Mouse (Mus musculus): ENCODE measurements around the gene Dock2. TPM values are rescaled to one million over a fixed set of nuclear protein-coding genes. Genes with fewer than 3 reads are reported as not detected.
A peak's percentile ranks its signal among the peaks of the same experiment; 100 is the strongest.

The Dock2 gene
- total RNA-seq, 1 experiment from 2014 or later: 4.3 TPM

GRCm38 (mm10) chr11:34421061-34421460 lies 362.6 kb downstream of the Dock2 start:
- no peak for DNase-seq

GRCm38 (mm10) chr11:34416619-34416979 lies 367.1 kb downstream of the Dock2 start:
- DNase-seq: no peak

GRCm38 (mm10) chr11:34415884-34416618 lies 367.6 kb downstream of the Dock2 start:
- DNase-seq: no peak

DNA sequence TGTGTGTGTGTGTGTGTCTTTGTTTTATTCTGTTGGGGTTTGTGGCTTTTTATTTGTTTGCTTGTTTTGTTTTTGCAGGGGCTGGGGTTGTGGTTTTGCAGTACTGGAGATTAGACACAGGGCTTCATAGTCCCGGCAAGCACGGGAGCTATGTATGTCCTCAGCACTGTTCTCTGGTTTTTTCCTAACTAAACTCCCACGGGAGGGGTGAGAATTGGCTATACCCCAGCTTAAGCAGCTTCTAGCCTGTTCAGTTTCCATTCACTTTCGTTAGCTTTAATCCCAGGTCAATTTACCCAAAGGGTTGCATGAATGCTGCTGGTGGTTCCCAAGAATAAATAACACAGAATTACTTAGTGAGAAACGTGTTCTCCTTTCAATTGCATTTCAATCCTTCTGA lies 376.8 kb downstream of the Dock2 start:
- DNase-seq: no peak

GRCm38 (mm10) chr11:34406309-34406708 lies 377.4 kb downstream of the Dock2 start:
- no peak for DNase-seq

- no peak for DNase-seq
These were observed 378.4 kb downstream of the Dock2 start for GRCm38 (mm10) chr11:34405311-34405710.

DNA sequence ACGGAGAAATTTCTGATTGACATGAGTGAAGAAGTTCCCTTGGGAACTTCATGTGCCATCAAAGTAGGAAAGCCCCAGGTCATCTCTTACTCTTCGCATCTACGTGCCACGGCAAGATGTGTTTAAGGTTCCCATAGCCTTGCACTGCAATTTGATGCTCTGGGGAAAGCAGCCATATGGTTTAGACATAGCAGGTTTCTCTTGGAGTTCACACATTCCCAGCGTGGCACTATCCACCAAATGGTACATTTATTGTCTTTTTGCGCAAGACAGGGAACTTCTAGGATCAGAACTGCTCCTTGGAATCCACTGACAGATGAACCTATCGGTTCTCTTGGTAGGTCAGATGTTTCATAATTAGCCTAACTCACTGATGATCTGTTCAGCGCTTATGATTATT lies 382.3 kb downstream of the Dock2 start:
- no peak for DNase-seq

- no peak for DNase-seq
These were observed 385.1 kb downstream of the Dock2 start for GRCm38 (mm10) chr11:34398555-34398954.

DNA sequence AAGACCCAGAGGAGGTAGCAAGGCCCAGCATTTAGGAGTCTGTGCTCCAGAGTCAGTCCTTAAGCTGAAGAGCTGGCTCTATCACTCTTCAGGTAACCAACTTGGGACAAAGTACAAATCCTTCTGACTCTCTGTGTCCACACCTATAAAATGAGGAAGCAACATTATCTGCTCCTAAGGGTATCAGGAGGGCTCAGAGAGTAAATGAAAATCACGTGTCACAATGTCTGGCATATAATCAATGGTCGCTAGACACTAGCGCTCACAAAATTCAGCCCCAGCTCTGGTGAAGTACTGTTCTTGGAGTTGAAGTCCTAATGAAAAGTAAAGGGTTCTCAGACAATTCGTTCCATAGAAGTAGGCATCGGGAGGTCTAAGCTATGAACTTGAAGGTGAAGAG lies 386.0 kb downstream of the Dock2 start:
- no peak for DNase-seq

GRCm38 (mm10) chr11:34395802-34396201 lies 387.9 kb downstream of the Dock2 start:
- no peak for DNase-seq

- DNase-seq: no peak
These were observed 391.6 kb downstream of the Dock2 start for GRCm38 (mm10) chr11:34392105-34392504.

GRCm38 (mm10) chr11:34389261-34390116 lies 394.2 kb downstream of the Dock2 start:
- DNase-seq: no peak

GRCm38 (mm10) chr11:34385001-34385688 lies 398.5 kb downstream of the Dock2 start:
- DNase-seq: no peak

- no peak for DNase-seq
These were observed 399.5 kb downstream of the Dock2 start for GRCm38 (mm10) chr11:34384178-34384577.

DNA sequence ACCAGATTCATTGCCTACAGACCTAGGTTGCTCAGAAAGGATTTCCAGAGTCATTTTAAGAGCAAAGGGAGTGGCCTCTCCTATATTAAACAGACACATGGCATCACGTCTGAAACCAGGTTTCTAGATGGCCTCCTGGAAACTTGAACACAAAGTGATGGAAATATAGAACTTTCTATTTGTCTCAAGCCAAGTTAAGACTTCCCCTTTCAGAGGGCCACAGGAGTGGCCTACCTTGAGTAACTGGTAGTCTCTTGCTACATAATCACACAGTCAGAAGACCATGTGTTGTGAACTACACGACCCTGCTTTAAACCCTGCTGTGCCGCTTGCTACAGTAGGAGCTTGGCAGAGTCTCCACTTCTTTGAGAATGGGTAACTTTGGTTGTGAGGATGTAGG lies 400.2 kb downstream of the Dock2 start:
- DNase-seq: no peak

GRCm38 (mm10) chr11:34377649-34378048 lies 406.0 kb downstream of the Dock2 start:
- no peak for DNase-seq

GRCm38 (mm10) chr11:34375557-34375956 lies 408.1 kb downstream of the Dock2 start:
- DNase-seq: no peak

GRCm38 (mm10) chr11:34372224-34372623 lies 411.5 kb downstream of the Dock2 start:
- DNase-seq: no peak

DNA sequence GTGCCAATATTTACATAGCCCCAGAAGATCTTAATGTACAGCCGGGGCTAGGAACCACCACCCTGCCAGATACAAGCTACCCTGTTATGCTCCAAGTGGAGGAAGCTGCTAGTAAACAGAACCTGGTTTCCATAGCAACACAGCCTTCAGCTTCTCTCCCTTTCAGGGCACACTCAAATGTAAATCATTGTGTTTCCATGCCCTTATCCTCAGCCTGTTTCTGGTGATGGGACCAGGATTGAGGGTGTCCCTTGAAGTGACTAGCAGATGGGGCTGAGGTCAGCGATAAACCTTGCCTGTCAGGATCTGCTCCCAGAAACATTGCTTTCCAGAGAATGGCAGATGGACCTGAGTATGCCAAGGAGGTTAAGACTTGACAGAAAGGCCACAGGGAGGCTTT lies 427.6 kb downstream of the Dock2 start:
- no peak for DNase-seq

DNA sequence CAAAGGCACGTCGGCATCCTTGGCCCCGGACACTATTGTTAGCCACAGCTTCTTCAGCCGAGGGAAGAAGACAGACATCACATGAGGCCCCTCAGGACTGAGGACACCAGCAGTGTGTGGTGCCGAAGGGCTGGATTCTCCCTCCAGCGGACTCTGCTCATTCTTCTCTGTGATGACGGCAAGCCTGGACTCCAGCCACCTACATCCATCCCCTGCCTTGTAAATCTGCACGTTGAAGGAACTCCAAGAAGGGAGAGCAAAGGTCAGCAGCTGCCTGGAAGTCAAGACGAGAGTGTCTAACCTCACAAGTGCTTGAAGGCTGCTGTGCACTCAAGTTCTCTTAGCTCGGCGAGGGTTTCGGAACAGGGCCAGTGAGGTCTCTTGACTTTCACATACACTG lies 428.3 kb downstream of the Dock2 start:
- DNase-seq: no peak

DNA sequence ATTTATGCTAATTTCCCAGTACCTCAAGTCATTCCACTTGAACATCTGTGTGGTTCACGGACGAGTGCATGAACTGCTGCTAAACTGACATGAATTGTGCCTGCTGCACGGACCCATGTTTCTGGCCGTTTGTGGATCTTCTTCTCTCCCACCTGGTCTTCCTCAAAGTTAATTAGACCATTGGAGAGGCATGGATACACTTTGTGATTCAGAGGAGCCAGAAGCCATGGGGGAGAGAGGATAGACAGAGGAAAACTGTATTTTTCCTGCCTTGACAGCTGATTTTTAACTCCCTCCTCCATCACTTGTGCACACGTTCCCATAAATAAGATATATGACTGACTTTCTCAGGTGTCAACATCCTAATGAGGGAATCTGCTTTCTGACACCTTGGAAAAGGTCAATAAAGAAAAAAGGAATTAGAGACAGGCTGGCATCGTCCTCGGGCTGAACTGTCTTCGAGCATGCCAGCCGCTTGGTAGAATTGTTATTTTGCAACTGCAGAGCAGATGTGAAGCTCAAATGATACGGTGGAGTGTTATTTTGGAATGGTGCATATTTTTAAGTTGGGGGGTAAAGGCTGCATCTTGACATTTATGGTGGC lies 434.1 kb downstream of the Dock2 start:
- no peak for DNase-seq

DNA sequence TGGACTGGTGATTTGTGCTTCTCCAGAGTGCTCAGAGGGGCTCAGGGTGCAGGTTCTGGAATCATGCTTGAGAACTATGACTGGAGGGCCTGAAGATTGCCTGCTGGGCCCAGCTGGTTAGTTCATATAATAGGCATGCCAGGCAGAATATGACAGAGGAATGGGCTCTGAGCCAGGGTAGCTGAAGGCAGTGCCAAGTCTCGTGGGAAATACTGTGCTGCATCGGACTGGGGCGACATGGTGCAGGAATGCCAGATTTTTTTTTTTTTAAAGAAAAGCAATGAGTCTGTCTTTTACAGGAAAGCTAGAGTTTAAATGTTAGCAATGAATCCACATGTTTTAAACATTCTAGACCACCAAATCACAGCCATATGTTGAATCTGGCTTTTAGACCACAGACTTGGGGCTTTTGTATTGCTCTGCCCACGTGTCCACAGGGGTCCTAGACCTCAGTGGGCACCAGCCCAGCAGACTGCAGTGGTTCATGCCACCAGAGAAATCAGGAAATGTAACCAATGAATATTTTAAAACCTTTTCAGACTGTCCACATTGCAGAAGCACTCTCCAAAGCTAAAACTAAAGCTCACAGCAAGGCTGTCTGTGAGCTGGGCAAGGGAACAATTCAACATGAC lies 435.3 kb downstream of the Dock2 start:
- peak; percentile 83 for DNase-seq
